ENCODE assay signal across 11 mouse cellular contexts in the genomic region with DNA sequence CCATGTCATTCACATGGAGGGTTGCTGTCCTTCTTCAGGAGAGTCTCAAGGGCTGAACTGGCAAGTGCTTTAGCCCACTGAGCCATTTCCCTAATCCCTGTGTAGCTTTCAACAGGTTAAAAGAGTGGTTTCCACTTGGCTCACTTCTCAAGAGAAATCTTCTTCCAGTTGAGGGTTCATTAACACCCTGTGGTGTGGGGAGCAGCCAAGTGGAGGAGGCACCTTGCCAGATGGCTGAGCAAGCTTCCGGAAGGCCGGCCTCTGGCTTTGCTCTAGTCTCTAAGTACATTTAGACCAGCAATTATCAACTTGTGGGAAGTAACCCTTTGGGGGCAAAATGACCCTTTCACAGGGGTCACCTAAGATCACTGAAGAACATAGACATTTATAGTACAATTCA. TPM values are rescaled to one million over a fixed set of nuclear protein-coding genes. Genes with fewer than 3 reads are reported as not detected.
DNase-seq lines count a peak whose midpoint lies in the region; ATAC-seq and TF ChIP-seq lines count a peak whose summit lies in the region.
"Had no signal": no experiment of that assay in that cellular context is flagged by ENCODE, and none has a peak within 500 bp of the region (broad histone marks: within the 10 kb centered on the region; RNA-seq: fewer than 3 reads in every experiment).

No protein-coding gene starts in this region.

- DNase-seq in forebrain, postnatal 0 days = peak; percentile 20
- peak; percentile 51 for DNase-seq in lung, postnatal 10 days
- no peak for DNase-seq in lung, postnatal 25 days (ENCODE audit: low spot score)
- DNase-seq in gastrocnemius, postnatal 14 days = peak; percentile 56
- peak; percentile 62 to 75 for DNase-seq in kidney, postnatal 4 days
- DNase-seq in left cerebral cortex, adult 18-20 months (ENCODE audit: low spot score in 2 of 2) = no peak
- DNase-seq: cerebellum, adult 18-20 months; thymus, adult 2 months had no signal

- H3K9ac ChIP-seq in forebrain, postnatal 0 days = no peak overlapping the region
- H3K9ac ChIP-seq in forebrain, embryonic 15.5 days (replicated peaks) = no peak overlapping the region
- H3K9ac ChIP-seq: liver, embryonic 12.5 days had no signal

- H3K4me1 ChIP-seq in forebrain, postnatal 0 days (ENCODE audit: insufficient read depth) = no peaks in the 10 kb centered on the region
- H3K4me1 ChIP-seq in forebrain, embryonic 15.5 days = no peaks in the 10 kb centered on the region

- intact Hi-C loops in gastrocnemius, postnatal 14 days (cut with DNase I; ENCODE audit: low total_unique reads) = loop anchor here (10.0 kb wide), 1 partner anchor 46 kb away; no protein-coding TSS in a partner anchor

- 38% methylated on average over 2 of the region's 2 CpGs for WGBS in forebrain, postnatal 0 days
- WGBS in forebrain, embryonic 15.5 days = 46% methylated on average over 2 of the region's 2 CpGs

- no peak overlapping the region for H3K4me2 ChIP-seq in forebrain, postnatal 0 days (ENCODE audit: low read depth)
- no peak overlapping the region for H3K4me2 ChIP-seq in forebrain, embryonic 15.5 days (replicated peaks)
- H3K4me2 ChIP-seq: liver, embryonic 12.5 days had no signal

- no peaks in the 10 kb centered on the region for H3K9me3 ChIP-seq in forebrain, postnatal 0 days (ENCODE audit: low read length)
- H3K9me3 ChIP-seq in forebrain, embryonic 15.5 days = no peaks in the 10 kb centered on the region
- H3K9me3 ChIP-seq: liver, embryonic 12.5 days had no signal

- no peak overlapping the region for H3K4me3 ChIP-seq in forebrain, postnatal 0 days (ENCODE audit: low read depth, low read length)
- H3K4me3 ChIP-seq in forebrain, embryonic 15.5 days = no peak overlapping the region
- H3K4me3 ChIP-seq: liver, embryonic 12.5 days had no signal

- no peaks in the 10 kb centered on the region for H3K36me3 ChIP-seq in forebrain, postnatal 0 days (ENCODE audit: insufficient read depth)
- no peaks in the 10 kb centered on the region for H3K36me3 ChIP-seq in forebrain, embryonic 15.5 days
- H3K36me3 ChIP-seq: liver, embryonic 12.5 days had no signal

- TF ChIP-seq CTCF in forebrain, postnatal 0 days (IDR thresholded peaks at IDR 0.05; ENCODE audit: low read depth) = no peak

- ATAC-seq in forebrain, postnatal 0 days = no peak
- no peak for ATAC-seq in forebrain, embryonic 15.5 days (replicated peaks)
- ATAC-seq in inflammation-experienced regulatory T-cells, adult 6 months = no peak
- ATAC-seq: liver, embryonic 12.5 days had no signal

- no peaks in the 10 kb centered on the region for H3K27me3 ChIP-seq in forebrain, postnatal 0 days (ENCODE audit: insufficient read depth, low read length)
- no peaks in the 10 kb centered on the region for H3K27me3 ChIP-seq in forebrain, embryonic 15.5 days
- H3K27me3 ChIP-seq: liver, embryonic 12.5 days had no signal

- no peak overlapping the region for H3K27ac ChIP-seq in forebrain, postnatal 0 days (ENCODE audit: low read depth, low read length)
- no peak overlapping the region for H3K27ac ChIP-seq in forebrain, embryonic 15.5 days (replicated peaks)
- H3K27ac ChIP-seq: liver, embryonic 12.5 days had no signal

RNA-seq across cellular contexts. Expression of gene Aaed1, which starts 5.8 kb away (rescaled TPM):
- total RNA-seq in forebrain, postnatal 0 days (2014; rRNA removed) = 9.8 and 13.5 TPM in 2 replicates
- 7.2 and 9.1 TPM in 2 replicates for polyA plus RNA-seq in forebrain, postnatal 0 days (2015; fragmentation: Nextera tagmentation; extraction: Ambion mirVana)
- 10.2 and 10.3 TPM in 2 replicates for polyA plus RNA-seq in forebrain, embryonic 15.5 days (2015; fragmentation: Nextera tagmentation; extraction: Ambion mirVana)
- 10 to 100 TPM; 27.8 to 31.9 TPM for total RNA-seq in gastrocnemius, postnatal 14 days (2021)
- polyA plus RNA-seq in inflammation-experienced regulatory T-cells, adult 6 months (2017; shearing (Covaris generic)) = 10 to 100 TPM in 2 of 3 experiments, 1 to 10 TPM in 1; 9.4 to 10.2 (median 10.0) TPM
- total RNA-seq in left cerebral cortex, adult 18-20 months (2021) = 10 to 100 TPM; 20.4 to 23.8 TPM

RNA-seq across cellular contexts. Expression of gene Cdc14b, which starts 43.3 kb away (rescaled TPM):
- 1.7 and 3.0 TPM in 2 replicates for total RNA-seq in forebrain, postnatal 0 days (2014; rRNA removed)
- 0.42 and 0.75 TPM in 2 replicates for polyA plus RNA-seq in forebrain, postnatal 0 days (2015; fragmentation: Nextera tagmentation; extraction: Ambion mirVana)
- 2.8 and 3.0 TPM in 2 replicates for polyA plus RNA-seq in forebrain, embryonic 15.5 days (2015; fragmentation: Nextera tagmentation; extraction: Ambion mirVana)
- 1 to 10 TPM; 4.0 to 4.4 TPM for total RNA-seq in gastrocnemius, postnatal 14 days (2021)
- 10 to 100 TPM in 1 of 3 experiments, 1 to 10 TPM in 2; 6.5 to 14.2 (median 9.1) TPM for polyA plus RNA-seq in inflammation-experienced regulatory T-cells, adult 6 months (2017; shearing (Covaris generic))
- 10 to 100 TPM; 14.3 to 15.3 TPM for total RNA-seq in left cerebral cortex, adult 18-20 months (2021)

RNA-seq across cellular contexts. Expression of gene Ctsl, which starts 52.3 kb away (rescaled TPM):
- total RNA-seq in forebrain, postnatal 0 days (2014; rRNA removed) = 138 and 149 TPM in 2 replicates
- polyA plus RNA-seq in forebrain, postnatal 0 days (2015; fragmentation: Nextera tagmentation; extraction: Ambion mirVana) = 161 and 182 TPM in 2 replicates
- 101 and 112 TPM in 2 replicates for polyA plus RNA-seq in forebrain, embryonic 15.5 days (2015; fragmentation: Nextera tagmentation; extraction: Ambion mirVana)
- total RNA-seq in gastrocnemius, postnatal 14 days (2021) = 100 to 1,000 TPM; 132 to 141 TPM
- polyA plus RNA-seq in inflammation-experienced regulatory T-cells, adult 6 months (2017; shearing (Covaris generic)) = 10 to 100 TPM in 1 of 3 experiments, 1 to 10 TPM in 2; 2.3 to 10.7 (median 5.8) TPM
- total RNA-seq in left cerebral cortex, adult 18-20 months (2021) = 100 to 1,000 TPM; 117 to 124 TPM

Comparison
In these comparisons a context has a peak if more than half of its experiments do, and no peak if none do; other contexts are left out.
1. DNase-seq: peak in forebrain, postnatal 0 days (single experiment), lung, postnatal 10 days (single experiment), gastrocnemius, postnatal 14 days (single experiment) and kidney, postnatal 4 days (2 of 2); none in lung, postnatal 25 days (single experiment) and left cerebral cortex, adult 18-20 months (0 of 2).